Mouse (Mus musculus) WW6 (cell line): ENCODE measurements around the gene Usf1.

ENCODE experiments used
- DNase-seq: peaks from one replicate; pipeline ENCODE4 v3.0.0-alpha.2; 2013; ENCODE audit warnings: low read depth, low spot score

Gene Usf1

DNA sequence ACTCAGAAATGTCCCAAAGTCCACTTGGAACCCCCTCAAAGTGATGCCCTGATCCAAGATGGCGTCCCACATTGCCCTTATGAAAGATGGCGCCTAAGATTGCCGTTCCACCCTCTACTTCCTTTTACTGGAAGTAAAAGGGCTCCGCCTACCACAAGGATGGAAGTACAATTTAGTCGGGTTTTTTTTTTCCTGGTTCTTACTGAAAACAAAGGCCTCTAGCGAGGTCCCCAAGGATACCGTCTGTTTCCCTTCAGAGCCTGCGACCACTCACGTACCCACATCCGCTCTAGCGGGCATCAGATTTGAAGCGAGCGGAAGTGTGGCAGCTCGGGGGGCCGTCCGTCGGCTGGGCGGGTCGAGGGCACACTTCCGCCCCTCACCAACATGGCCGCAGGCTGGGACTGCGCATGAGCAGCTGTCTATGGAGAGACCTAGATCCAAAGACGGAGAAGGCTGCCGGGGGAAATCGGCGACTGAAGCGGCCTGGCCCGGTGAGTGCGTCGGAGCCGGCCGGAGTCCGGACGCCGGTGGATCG lies at the start of gene Usf1:
Gene Usf1, plus strand, starts transcription at position 367 of the 538 bp plus-strand sequence.
- peak; percentile 83 for DNase-seq

DNA sequence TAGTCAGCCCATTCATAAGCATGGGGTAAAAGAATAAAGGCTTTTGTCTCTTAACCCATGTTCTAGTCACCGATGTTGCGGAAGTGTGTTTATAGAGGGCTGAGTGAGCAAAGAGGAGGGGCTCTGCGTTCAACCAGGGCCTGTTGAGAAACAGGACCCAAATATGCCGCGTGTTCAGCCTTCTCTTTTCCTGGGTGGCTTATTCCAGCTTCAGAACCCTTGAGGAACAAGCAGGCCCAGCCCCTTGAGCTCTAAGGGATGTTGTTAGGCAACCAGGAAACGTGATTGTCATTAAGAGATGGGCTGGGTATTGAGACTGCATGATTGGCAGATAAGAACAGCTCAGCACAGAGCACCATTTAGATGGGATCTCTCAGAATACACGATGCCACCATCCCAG lies 45.2 kb upstream of the Usf1 start:
- DNase-seq, result no peak

DNA sequence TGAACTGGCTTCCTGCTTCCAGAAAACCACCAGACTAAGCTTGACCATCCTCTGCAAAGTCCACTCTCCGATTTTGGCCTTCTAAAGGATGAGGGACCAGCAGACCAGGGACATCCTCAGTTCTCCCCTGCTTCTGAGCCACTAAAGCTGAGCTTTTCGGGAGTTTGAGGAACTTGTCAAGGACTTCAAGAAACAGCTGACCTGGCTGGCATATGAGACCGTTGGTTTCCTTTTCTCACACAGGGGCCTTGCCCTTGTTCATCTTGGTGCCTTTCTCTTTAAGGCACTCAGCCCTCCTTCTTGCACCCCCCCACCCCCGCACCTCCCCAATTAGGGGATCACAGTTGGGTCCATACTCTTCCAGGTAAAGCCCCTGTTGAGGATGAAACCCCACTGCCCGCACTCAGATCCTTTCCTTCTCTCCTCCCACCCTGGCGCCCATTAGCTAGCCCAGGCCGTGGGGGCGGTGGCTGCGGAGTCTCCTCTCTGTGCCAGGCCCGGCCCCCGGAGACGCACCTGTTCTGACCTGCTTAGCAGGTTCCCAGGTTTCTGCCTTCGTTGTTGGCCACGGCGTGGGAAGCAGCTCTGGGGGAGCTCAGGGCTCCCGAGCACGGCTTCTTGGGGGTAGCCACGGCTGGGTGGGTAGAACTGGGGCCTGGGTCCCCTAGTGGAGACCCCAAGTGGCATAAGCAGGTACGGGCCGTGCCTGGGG lies 41.1 kb upstream of the Usf1 start, which contains the start of gene Nectin4:
Gene Nectin4, plus strand, starts transcription at position 255 of the 712 bp plus-strand sequence.
- DNase-seq, result no peak

DNA sequence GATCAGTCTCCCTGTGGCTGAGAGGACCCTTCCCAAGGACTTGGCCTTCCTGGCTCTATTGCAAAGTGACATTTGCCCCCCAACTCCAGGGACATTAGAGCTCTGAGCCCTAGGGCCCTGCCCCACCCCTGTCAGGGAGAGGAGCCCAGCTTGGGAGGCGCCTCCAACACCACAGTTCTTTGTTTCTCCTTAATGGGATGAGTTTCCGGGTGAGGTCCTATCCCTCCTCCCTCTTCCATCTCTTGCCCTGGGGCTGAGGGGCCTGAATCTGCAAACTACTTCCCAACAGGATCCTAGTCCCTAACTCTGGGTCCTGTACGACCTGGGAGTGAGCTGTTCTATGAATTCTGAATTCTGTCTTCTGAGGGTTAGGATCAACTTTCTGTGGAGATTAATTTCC lies 38.2 kb upstream of the Usf1 start:
- no peak for DNase-seq

DNA sequence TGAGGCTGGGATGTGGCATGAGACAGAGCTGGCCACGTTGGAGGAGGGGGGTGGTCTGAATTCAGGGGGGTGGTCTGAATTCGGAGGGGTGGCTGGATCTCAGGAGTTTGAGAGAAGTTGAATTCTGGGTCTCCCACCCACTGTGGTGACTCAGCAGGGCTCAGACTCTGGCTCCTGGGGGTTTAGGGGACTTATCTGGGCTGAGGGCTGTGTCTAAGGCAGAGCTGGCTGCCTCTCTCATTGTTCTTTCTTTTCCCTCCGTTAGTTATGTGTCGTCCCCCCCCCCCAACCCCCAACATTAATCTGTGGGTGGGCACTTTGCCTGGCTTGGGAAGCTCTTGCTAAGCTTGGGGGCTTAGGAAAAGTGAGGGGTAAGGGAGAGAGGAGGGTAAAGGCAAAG lies 37.2 kb upstream of the Usf1 start:
- no peak for DNase-seq

DNA sequence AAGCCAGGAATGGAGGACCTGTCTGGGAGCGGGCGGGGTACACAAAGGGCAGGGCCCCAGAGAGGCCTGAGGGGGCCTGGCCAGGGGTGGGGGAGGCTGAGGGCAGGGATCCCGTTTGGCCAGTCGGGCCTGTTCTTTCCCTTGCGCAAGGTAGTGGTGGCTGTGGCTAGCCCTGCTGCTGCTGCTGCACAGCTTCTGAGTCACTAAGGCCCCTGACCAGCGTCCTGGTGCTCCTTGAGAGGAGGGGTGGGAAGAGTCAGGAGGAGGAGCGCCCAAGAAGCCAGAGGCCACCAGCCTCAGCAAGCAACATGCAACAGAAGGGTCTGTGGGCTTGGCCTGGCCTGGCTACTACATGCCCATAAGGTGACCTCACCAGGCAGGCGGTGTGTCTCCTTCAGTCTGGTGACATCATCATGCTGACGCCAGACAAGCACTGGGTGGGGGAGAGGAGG lies 35.4 kb upstream of the Usf1 start:
- no peak for DNase-seq

DNA sequence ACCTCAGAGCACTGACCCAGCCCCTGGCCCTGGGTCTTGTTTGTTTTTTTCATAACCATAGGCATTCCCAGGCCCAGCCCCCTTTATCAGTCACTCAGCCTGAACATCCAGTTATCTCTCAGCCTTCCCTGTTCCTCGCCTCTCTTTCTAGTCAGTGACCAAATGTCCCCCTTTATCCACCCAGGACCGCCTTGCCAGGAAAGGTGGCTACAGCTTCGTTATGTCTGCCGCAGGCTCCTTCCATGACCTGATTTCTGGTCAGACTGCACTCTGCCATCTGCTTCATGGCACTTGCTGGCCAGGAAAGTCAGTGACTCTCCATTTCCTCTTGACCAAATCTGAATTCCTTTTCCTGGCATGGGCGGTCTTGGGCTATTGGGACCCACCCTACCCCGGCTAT lies 32.8 kb upstream of the Usf1 start:
- DNase-seq, result no peak

DNA sequence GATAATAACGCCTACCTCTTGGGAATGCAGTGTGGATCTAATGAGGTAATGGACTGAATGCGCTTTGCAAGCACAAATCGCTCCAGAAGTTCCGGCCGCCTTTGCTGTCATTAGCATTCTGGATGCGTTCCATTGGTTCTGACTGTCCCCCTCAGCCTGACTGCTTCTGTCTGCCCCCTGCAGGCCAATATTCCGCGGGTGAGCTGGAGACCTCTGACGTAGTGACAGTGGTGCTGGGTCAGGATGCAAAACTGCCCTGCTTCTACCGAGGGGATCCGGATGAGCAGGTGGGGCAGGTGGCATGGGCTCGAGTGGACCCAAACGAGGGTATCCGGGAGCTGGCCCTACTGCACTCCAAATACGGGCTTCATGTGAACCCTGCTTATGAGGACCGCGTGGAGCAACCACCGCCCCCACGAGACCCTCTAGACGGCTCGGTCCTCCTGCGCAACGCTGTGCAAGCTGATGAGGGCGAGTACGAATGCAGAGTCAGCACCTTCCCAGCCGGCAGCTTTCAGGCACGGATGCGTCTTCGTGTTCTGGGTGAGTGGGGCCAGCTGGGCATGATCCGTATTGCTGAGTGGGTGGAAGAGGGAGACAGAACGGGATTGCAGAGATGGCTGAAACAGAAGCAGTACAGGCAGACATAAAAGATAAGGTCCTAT lies 31.0 kb upstream of the Usf1 start:
- DNase-seq, result peak; percentile 72

DNA sequence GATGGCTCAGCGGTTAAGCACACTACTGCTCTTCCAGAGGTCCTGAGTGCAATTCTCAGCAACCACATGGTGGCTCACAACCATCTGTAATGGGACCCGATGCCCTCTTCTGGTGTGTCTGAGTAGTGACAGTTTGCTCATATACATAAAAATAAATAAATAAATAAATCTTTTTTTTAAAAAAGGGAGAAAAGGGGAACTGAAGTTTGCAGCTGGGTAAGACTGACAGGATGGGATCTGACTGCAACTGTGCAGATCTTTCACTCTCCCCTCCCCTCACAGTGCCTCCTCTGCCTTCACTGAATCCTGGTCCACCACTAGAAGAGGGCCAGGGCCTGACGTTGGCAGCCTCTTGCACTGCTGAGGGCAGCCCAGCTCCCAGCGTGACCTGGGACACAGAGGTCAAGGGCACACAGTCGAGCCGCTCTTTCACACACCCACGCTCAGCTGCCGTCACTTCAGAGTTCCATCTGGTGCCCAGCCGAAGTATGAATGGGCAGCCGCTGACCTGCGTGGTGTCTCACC lies 29.0 kb upstream of the Usf1 start:
- DNase-seq, result no peak

DNA sequence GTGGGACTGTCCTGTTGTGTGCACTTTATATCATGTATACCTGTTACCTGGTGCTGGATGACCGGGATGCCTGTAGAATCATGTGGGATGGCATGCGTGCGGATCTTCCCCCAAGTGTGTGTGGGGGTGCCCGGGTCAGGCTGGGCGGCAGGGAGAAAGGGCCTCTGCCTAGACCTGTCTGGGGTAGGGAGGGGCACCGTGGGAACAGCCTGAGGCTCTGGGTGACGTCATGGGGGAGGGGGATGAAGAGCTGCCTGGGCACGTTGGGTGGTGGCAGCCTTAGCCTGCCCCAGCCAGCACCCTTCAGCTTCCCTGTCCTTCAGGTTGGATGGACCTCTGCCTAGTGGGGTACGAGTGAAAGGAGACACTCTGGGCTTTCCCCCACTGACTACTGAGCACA lies 26.8 kb upstream of the Usf1 start:
- DNase-seq, result no peak

DNA sequence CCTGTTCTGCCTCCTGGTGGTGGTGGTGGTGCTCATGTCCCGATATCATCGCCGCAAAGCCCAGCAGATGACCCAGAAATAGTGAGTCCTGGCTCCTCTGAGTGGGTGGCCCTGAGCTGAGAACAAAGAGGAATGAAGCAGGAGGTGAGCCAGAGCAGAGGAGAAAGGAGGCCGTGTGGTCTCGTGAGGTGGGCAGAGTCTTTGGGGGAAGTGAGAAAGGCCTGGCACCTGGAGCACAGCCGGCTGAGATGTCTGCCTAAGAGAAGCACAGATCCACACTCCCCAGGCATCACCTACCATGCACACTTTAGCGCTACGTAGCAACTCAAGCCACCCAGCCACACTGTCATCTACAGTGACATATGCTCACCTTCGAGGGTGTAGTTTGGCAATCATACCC lies 25.9 kb upstream of the Usf1 start:
- DNase-seq, result no peak

DNA sequence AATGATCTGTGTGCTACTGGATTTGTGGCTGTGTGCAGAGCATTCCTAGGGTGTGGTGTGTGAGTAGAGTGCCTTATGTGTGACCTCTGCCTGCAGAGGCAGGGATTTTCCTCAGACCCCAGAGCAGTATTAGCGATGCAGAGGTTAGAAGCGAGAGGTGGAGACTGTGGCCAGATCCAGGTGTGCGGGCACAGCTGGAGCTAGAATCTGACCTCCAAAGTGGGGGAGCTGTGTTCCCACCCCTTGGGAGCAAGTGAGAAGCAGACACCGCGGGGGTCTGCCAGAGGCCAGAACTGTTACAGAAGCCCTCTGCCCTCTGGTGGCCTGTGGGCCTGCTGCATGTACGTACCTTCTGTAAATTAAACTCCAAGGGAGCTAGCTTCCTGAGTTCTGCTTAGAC lies 24.0 kb upstream of the Usf1 start:
- DNase-seq, result no peak

DNA sequence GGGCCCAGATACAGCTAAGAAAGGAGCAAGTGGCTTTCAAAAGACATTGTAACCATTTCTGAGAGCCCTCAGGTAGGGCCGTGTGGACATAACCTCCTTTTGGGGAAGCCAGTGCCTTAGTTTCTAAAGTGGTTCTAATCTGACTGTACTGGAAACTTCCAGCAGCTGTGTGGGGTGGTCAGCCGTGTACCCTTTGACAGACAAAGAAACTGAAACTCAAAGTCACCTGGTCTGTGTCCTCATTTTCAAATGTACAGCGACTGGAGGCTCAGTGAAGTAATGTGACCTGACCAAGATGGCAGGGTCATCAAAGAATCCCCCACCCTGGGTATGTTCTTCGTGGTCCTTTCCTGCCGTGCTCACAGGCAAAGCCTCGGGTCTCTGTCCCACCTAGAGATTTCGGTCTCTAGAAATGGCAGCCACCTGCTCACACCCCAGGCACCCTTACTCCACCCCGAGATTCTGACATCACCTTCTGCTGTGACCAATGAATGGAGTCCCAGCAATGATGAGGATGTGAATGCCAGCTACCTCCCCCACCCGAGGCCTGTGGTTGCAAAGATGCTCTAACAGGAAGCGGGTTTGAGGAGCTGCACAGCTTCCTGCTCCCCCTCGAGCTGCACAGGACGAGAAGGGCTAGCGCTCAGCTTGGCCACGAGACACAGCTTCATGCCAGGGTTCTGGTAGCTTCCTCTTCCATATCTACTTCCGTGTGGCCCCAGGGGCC lies 22.6 kb upstream of the Usf1 start, which contains the start of gene Arhgap30:
Gene Arhgap30, plus strand, starts transcription at position 579 of the 727 bp plus-strand sequence.
- no peak for DNase-seq

DNA sequence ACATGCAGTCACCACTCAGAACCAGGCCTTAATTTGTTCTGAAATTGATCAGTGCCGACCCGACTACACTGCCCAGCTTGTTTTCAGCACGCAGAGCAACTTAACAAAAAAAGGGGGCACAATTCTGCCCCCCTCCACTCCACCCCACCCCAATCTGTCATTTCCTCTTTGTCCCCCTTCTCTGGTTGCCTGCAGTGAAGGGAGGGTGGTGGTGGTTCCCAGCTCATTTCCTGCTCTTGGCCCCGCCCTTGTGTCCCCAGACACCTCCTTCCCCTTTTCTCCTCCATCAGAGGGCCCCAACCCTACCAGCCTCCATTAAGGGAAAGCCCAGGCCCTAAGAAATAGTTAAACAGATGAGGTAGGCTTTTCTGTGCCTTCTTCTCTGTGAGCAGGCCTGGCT lies 21.0 kb upstream of the Usf1 start:
- no peak for DNase-seq

DNA sequence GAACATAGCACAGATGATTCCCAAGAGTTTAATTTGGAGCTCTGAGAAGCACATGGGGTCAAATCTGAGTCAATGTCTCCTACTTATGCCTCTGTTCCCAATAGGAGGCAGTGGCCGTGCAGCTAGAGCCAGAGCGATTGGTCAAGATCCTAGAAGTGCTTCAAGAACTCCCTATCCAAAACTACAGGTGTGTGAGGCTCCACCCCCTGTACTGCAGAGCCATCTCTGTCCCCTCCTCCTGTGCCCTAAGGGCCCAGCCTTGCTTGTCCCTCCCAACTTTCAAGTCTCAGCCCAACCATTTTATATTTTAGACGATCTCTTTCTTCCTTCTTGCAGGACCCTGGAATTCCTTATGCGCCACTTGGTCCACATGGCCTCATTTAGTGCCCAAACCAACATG lies 9.3 kb upstream of the Usf1 start:
- DNase-seq, result no peak

DNA sequence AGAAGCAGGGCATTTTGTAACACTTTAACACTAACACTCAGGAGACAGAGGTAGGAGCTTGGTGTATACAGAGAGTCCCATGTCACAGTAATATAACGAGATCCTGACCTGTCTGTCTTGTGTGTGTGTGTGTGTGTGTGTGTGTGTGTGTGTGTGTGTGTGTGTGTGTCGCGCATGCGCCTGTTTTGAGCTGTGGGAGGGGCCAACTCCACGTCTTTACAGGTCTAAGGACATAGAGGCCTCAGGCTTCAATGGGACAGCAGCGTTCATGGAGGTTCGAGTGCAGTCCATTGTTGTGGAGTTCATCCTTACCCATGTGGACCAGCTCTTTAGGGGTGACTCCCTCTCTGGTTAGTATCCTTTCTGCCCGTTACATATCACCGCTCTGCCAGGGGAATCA lies 8.1 kb upstream of the Usf1 start:
- DNase-seq, result no peak

DNA sequence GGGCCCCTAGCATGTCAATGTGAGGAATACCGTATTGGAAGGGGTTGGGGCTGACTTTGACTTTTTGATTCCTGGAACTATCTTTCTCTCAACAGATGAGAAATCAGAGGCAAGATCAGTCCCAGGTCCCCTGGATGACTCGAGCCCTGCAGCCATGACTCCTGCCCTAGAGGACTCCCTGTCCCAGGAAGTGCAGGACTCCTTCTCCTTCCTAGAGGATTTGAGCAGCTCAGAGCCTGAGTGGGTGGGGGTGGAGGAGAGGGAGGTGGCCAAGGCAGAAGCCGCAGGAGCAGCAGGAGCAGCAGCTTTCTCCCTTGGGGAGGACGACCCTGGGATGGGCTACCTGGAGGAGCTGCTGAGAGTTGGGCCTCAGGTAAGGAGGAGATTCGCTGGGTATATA lies 3.9 kb upstream of the Usf1 start:
- DNase-seq, result no peak

DNA sequence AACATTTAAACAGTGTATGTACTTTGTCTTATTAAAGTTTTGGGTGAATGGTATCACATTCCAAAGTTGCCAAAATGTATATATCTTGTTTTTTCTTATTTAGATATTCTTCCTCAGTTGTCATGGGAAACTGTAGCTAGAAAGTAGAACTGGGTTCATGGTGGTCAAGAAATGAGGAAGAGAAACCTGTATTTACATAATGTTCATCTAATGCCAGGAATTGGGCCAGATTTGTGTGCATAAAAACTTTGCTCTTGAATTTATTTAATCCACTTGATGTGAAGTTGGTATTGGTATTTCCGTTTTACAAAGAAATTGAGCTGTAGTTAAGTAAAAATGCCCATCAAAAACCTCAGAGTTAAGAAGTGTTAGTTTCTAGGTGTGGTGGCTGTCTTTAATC lies 882 bp upstream of the Usf1 start:
- DNase-seq, result no peak

DNA sequence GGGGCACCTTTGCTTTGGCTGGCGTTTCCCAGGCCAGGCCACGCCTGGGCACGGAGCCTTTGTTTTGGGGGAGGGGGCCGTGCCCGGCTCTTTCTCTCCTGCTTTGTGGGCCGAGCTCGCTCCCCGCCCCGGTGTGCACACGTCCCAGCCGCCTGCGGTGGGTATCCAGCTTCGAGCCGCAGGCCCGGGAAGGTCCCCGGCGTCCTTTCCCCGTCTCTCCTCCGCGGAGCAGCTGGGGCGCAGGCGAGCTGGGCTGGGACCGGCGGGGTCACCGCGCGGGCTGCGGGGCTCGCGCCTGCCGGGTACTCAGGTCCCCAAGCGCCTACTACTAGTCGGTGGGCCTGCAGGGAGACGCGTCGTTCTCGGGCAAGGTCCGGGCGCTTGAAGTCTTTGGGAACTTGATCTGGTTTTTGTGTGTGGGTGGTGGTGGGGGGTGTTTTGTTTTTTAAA lies 404 bp downstream of the Usf1 start:
- no peak for DNase-seq

DNA sequence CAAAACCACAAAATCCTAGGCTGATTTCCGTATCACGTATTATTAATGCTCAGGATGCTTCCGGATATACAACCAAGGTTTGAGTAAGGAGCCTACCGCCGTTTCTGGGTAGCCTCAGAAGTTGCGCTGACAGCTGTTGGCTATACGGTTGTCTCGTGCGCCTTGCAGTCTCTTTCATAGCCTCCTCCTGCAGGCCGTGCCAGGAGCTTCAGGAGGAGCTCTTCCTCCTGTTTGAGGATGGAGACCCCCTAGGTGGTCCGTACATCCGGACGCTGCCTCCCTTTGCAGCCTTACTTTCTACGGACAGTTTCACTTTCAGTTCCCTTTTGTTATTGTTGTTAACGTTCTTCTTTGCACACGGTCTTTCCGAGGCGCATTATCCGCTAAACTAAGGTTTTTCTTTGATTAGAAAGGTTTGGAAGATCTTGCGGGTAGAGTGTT lies 908 bp downstream of the Usf1 start:
- no peak for DNase-seq

DNA sequence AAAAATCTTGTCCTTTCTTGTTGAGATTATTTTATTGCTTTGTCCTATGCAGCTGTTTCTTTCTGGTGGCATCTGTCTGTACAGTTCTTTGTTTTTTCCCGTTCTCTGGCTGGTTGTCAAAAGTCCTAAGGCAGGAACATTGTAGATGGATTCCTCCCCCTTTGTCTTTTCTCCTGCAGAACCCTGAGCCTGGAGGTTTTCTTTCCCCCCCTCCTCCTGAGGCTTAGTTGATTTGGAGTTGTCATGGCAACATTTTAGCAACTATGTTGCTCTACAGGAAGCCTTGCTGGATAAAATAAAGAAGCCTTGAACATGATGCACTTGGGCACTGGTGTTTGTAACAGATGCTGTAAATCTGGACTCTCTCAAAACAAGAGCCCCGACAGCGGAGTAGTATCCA lies 1.3 kb downstream of the Usf1 start:
- no peak for DNase-seq

DNA sequence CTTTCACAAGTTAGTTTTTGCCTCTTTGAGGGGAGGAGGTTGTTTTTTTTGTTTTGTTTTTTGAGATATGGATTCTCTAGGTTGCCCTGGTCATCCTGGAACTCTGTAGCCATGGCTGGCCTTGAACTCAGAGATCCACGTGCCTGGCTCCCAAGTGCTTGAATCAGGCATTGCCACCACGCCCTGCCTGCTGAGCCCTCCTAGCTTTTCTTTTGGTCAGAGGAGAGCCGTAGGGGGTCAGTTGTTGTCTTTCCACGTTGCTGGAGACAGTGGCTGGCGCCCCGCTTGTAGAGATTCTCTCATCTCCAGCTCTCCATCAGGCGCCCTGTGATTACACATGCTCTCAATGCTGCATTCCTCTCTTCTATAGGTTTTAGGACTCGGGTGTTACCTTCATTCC lies 2.5 kb downstream of the Usf1 start:
- DNase-seq, result no peak
